Mouse (Mus musculus) duodenum, adult 2 months (tissue): Measurements from ENCODE around the gene Rom1. TPM values are rescaled to one million over a fixed set of nuclear protein-coding genes. Genes with fewer than 3 reads are reported as not detected.

ENCODE experiments used
- polyA plus RNA-seq: library from polyadenylated mRNA; depleted of rRNA; stranded (reverse); fragments of >200 nt; gene quantifications from 2 replicates; pipeline ENCODE4 v1.2.3, GENCODE M21; 2012; ENCODE audit warnings: low replicate concordance; rRNA removed

Gene Rom1
- polyA plus RNA-seq, result 15.7 and 17.8 TPM in 2 replicates

DNA sequence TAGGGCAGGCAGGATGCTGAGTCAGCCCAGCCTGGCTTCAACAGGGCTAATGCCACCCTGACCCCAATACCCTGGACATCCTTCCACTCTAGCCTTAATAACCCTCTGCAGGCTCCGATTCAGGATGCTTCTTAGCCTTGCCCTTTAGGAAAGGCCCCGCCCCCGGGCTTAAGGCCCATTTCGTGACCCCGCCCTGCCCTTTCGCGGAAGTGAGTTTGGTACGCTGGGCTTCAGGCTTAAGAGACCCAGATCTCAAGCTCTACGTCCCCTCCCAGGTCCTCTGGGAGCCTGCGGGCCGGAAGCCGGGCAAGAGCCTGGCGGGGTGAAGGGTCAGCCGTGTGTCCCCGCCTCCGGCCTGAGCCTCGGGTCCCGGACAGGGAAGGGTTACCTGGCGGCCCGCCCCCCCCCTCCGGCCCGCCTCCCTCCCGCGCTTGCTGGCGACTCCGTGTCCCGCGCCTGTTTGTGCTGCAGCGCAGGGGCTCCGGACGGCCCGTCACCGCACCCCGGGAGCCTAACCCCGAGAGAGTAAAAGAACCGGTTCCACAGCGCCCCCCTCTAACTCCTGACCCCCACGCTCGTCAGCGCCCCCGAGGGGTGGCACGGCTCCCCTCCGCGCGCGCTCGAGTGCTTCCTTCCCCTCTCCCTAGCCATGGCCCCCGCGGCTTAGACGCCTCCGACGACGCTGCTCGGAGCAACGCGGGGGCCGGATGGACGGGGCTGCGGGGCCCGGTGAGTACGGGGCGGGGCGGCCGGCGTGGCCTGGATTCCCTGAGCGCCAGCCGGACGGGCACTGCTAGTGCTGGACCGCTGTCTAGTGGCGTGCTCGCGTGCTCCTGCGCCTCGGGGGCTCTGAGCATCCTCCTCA is at the start of gene Rom1, which contains the start of gene Eml3:
Gene Rom1, minus strand, starts transcription at position 133 of the 865 bp plus-strand sequence.
Gene Eml3, plus strand, starts transcription at position 329 of the 865 bp plus-strand sequence.

DNA sequence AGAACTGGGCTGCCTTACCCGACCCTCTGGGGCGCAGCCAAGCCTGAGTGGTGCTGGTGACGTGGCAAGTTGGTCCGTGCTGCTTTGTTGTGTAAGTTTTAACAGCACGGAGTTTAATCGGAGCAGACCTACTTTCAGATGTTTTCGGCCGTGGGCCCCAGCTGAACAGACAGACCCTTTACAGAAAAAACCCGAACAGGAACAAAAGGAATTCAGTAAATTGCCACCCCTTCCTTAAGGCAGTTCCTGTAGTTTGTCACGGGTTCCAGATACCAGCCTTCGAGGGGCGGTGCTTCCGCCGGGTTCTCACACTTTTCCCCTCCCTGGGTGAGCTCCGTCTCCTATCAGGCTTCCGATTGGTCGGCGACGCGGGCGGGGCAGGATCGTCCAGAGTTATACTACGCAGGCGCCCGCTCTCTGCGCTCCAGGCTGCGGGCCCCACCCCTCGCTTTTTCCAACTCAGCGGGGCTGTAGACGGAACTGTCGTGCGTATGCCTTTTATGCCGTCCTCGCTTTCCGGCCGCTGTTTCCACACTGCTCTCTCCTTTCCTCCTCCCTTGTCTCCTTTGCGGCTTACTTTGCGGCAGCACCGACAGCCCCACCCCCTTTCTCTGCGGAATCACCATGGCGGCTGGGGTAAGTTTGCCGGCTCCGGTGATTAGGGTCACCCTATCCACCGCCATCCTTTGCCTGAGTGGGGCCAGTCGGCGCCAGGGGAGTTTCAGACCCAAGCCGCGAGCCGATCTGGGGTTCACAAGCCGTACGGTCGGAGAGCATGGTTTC is 37.6 kb upstream of the Rom1 start, which contains the start of gene Eef1g:
Gene Eef1g, plus strand, starts transcription at position 452 of the 783 bp plus-strand sequence.

DNA sequence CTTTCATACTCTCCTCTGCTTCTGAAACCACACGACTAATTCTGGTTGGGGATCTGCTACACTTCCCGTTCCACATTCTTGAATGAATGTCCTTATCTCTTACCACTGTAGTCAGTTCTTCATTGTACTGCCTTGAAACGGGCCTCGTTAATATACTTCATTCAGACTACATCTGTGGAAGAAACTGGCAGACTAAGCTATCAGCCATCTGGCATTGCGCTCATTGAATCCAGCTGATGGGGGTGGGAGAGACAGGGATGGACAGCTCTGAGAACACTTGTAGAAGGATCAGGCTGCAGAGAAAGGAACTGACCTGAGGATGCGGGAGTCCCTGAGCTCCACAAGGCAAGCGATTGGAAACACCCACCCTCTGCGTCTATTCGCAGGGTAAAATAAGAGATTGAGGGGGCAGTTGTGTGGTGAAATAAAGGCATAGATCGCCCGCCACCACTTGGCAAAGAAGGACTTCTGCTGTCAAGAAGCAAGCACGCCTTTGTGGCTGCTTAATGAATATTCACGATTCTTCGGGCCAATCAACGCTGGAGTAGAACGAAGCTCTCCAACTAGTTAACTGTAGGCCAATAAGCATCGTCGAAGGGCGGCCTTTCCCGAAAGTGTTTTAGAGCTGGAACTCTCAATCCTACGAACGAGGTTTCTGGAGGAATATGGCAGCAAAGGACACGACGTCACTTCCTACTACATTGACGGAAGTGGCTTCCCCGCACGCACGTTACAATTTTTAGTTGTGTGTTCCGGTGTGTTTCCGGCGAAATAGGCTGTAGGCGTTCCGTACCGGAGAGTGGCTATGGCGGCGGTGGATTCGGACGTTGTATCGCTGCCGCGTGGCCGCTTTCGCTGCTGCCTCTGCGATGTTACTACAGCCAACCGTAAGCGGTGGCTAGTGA is 24.2 kb upstream of the Rom1 start, which contains the start of gene Tut1:
Gene Tut1, plus strand, starts transcription at position 713 of the 905 bp plus-strand sequence.

DNA sequence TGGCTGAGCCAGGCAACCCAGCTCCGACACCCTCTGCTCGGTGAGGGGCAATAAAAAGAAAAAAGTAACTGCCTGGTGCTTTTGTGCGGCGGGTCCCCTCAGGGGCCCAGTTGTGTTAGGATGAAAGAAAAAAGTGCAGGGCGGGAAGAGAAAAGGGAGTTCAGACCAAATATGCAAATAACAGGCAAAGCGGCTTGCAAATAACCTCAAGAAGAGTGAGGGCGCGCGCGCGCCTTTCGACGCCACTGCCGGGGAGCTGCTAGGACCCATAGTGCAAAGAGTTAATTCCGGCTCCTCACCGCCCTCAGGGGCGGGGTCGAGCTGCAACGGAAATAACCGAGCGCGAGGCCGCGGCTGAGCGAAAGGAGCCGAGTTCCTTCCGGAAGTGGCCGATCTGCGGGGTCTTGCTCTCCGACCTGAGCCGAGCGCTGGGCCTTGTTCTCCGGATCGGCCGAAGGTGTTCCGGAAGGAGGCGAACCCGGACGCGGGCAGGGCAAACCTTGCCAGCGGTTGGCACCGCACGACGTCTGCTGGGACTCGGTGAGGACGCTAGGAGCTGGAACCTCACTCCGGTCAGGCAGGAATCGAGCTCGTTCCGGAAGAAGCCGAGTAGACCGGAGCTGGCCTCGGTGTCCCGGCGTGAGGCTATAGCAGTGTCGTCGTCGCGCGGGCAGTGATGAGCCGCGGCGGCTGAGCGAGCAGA is 12.5 kb upstream of the Rom1 start, which contains the start of gene Mta2:
Gene Mta2, plus strand, starts transcription at position 361 of the 703 bp plus-strand sequence.

DNA sequence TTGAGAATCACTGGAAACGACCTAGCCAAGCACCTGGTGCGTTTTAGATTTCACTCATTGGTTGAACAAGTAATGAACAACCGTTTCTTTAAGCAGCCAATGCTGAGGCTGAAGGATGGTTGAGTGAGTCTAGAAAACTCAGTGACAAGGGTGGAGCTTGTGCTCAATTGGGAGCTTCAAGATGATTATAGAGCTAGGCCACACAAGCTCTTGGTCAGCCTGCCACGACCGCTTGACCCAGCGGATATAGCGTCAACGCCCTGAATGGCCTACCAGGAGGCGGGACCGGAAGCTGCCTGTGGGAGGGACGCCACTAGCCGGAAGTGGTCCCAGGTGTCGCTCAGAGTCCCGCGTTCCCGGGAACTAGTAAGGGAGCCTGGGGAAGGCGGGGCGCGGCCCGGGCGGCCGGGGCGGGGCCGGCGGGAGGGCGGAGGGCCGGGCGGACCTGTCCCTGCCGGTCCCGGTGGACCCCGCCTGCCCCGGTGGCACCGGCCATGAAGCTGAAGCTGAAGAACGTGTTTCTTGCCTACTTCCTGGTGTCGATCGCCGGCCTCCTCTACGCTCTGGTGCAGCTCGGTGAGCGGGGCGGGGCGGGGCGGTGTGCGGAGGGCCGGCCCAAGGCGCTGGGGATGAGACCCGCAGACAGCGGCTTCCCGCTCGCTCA is 9.0 kb downstream of the Rom1 start, which contains the start of gene B3gat3:
Gene B3gat3, plus strand, starts transcription at position 302 of the 664 bp plus-strand sequence.

DNA sequence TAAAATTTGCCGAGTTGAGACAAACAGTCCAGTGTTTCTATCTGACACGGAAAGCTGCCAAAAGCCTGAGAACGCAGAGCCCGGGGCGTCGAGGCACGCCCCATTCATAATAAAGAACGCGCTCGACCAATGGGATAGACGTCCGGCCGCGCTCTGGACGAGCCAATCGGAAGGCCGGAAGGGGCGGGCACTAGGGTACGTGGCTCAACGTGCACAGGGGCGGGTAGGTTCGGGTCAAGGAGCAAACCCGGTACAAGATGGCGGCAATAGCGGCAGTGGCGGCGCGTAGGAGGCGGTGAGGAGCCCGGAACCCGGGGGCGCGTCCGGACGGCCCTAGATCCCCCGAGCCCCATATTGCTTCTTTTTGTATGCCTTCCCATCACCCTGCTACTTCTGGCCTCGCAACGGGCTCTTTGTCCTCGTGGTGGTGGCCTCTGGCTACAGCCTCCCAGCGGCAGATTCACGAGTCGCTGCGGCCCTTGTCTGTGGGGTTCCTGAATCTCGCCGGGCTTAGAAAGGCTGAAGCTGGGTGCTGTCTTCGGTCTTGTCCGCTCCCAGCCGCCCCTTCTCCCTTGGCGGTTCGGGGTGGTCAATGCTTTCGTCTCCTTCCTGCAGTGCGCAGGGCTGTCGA is 31.2 kb downstream of the Rom1 start, which contains the start of gene Ganab:
Gene Ganab, plus strand, starts transcription at position 207 of the 631 bp plus-strand sequence.

DNA sequence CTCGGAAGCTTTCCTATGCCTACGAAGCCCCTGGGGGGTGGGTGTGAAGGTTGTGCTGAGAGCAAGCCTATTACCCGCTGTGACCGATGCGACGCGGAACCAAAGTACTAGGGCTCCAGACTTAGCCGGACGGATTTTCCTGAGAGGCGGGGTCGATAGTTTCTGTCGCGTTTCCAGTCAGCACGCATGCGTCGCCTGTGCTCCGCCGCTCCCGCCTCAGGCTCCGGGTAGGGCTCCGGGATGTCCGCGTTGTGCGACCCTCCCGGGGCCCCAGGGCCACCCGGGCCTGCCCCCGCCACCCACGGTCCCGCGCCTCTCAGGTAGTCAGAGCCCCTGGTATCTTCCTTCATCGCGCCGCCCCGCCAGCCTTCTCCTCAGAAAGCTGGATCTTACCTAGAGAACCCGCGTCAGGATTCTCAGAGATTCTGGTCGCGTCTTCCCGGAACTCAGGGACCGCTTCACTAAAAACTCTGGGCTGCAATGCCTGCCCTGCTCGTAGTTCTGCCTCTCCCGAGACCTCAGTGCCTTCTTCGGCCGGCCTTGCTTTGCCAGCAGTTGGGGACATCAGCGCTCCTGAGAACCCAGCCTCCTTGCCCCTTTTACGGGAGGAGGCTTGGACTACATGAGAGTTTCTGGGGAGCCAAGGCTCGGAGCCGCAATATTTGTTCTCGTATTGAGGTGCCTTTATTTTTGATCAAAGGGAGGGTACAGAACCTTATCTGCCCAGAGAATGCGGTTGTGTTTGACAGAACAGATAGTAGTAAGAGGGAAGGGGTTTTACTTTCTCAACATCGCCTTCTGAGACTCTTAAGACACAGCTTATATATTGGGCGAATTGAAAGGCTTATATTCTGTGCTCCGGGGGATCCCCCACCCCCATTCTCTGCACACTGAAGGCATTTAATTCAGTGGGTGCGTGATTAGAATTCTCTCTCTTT is 36.1 kb downstream of the Rom1 start, which contains the start of gene Ints5:
Gene Ints5, plus strand, starts transcription at position 177 of the 938 bp plus-strand sequence.

DNA sequence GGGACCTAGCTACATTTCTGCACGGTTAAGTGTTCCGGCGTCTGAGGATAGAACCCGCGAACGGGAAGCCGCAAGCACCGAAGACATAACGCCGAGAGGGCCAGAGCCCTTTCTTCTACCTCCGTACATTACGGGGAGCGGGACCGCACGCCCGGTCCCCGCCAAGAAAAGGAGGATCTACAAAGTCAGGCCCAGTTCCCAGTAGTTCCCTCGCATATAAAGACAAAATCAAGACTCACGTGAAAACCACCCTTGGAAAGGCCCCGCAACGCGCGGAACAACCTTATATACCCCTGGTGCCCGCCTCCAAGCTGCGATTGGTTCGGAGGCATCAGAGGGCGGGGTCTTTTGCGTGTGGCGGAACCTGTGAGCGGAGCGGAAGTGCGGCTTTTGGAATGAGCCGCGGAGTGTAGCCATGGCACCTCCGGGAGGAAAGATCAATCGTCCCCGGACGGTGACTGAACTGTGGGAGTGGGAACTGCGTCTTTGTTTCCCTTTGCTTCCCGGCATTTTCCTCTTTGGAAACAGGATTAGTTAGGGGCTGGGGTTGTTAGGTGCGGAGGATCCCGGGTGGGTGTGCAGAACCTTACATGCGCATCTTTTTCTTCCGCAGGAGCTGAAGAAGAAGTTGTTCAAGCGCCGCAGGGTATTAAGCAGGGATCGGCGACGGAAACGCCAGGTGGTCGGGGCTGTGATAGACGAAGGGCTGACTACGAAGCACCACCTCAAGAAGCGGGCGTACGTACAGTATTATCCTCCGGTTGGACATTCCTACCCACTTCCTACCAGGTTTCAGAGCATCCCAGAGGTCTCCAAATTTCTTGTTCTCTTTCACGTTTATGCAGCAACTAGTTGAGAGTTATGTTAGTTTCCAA is 40.4 kb downstream of the Rom1 start, which contains the start of the genes 1810009A15Rik and Gm49416:
Gene 1810009A15Rik, plus strand, starts transcription at position 343 of the 875 bp plus-strand sequence.
Gene Gm49416, plus strand, starts transcription at position 416 of the 875 bp plus-strand sequence.

DNA sequence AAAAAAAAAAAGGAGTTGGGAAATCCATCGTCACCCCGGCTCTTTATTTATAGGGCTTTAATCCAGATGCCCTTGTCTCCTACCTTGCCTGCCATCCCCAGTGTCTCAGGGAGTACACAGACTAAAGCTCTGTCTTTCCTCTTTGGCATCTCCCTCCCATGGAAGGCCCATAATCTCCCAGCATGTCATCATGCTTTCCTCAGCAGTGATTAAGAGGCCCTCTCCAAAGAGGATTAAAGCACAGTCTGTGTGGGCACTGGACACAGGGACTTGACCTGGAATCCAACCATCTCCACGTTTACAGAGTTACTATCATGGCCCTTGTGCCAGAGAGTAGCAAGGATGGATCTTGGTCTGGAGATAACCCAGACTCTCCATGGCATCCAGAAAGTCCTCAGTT is 45.5 kb downstream of the Rom1 start, which contains the start of the genes Lbhd1 and Gm49403:
Gene Lbhd1, plus strand, starts transcription at position 117 of the 400 bp plus-strand sequence.
Gene Gm49403, plus strand, starts transcription at position 315 of the 400 bp plus-strand sequence.

DNA sequence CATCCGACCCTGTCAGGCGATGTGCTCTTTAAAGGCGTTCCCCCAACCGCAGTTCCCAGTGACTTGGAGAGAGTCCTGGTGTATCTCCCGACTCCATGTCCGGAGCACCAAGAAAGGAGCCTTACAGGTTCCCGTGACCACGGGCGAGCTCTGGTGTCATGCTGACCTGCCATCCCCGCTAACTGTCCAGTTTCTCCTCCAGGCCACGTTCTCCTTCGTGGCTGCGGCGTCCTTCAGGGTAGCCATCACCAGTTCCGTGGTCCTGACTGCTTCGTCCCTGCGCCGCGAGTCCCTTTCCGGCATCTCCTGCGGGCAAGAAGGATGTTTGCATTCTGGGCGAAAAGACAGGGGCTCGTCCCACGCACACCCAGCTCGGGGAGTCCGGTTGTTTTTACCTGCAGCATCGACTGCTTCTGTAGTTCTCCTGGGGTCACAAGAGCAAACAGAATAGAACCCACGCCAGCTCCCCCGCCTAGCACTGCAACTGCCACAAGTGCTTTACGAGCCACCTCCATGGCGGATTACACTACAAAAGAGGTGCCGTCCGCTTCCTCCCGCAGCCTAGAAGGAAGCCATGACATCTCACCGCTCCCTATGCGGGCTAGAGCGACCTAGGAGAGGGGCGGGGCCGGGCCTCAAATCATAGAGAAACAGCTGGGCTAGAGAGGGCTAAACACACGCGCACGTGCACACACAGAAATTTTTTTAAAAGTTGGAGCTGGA is 48.7 kb downstream of the Rom1 start, which contains the start of gene Uqcc3:
Gene Uqcc3, minus strand, starts transcription at position 613 of the 723 bp plus-strand sequence.

Other genes starting within 250 kb of the Rom1 start
- gene Slc3a2, start 206.0 kb downstream of the Rom1 start, polyA plus RNA-seq, result 127 and 449 TPM in 2 replicates
- gene Wdr74, start 193.5 kb downstream of the Rom1 start, polyA plus RNA-seq, result 12.4 and 17.1 TPM in 2 replicates
- gene 1700092M07Rik, start 188.6 kb downstream of the Rom1 start, polyA plus RNA-seq, result not detected in 2 replicates
- 54.0 and 56.6 TPM in 2 replicates for gene Stx5a, start 187.9 kb downstream of the Rom1 start, polyA plus RNA-seq
- gene Nxf1, start 172.3 kb downstream of the Rom1 start, polyA plus RNA-seq, result 22.0 and 28.9 TPM in 2 replicates
- 147 and 196 TPM in 2 replicates for gene Tmem223, start 158.4 kb downstream of the Rom1 start, polyA plus RNA-seq
- gene Tmem179b, start 154.9 kb downstream of the Rom1 start, polyA plus RNA-seq, result 107 and 114 TPM in 2 replicates
- gene Taf6l, start 142.9 kb downstream of the Rom1 start, polyA plus RNA-seq, result 6.5 and 12.9 TPM in 2 replicates
- gene Polr2g, start 130.8 kb downstream of the Rom1 start, polyA plus RNA-seq, result 12.3 and 13.7 TPM in 2 replicates
- gene Zbtb3, start 126.8 kb downstream of the Rom1 start, polyA plus RNA-seq, result 0.99 and 1.2 TPM in 2 replicates
- 3.4 and 8.2 TPM in 2 replicates for gene Ttc9c, start 110.0 kb downstream of the Rom1 start, polyA plus RNA-seq
- 7.7 and 10.3 TPM in 2 replicates for gene Hnrnpul2, start 109.3 kb downstream of the Rom1 start, polyA plus RNA-seq
- gene AC129217.1, start 99.6 kb downstream of the Rom1 start, polyA plus RNA-seq, result 2.3 TPM in 1 of 2 replicates, not detected in the other
- gene Bscl2, start 91.9 kb downstream of the Rom1 start, polyA plus RNA-seq, result 88.6 and 106 TPM in 2 replicates
- 0.63 and 1.1 TPM in 2 replicates for gene Gng3, start 90.2 kb downstream of the Rom1 start, polyA plus RNA-seq
- 0.41 and 0.53 TPM in 2 replicates for gene Lrrn4cl, start 78.6 kb downstream of the Rom1 start, polyA plus RNA-seq
- gene Ubxn1, start 57.9 kb downstream of the Rom1 start, polyA plus RNA-seq, result 81.5 and 127 TPM in 2 replicates
- 8.7 and 9.9 TPM in 2 replicates for gene Uqcc3, start 48.4 kb downstream of the Rom1 start, polyA plus RNA-seq
- gene Lbhd1, start 45.6 kb downstream of the Rom1 start, polyA plus RNA-seq, result 0.25 and 0.41 TPM in 2 replicates
- not detected in 2 replicates for gene Gm49403, start 45.4 kb downstream of the Rom1 start, polyA plus RNA-seq
- gene 1810009A15Rik, start 40.5 kb downstream of the Rom1 start, polyA plus RNA-seq, result 4.2 and 6.4 TPM in 2 replicates
- not detected in 2 replicates for gene Gm49416, start 40.4 kb downstream of the Rom1 start, polyA plus RNA-seq
- 16.7 and 22.1 TPM in 2 replicates for gene Ints5, start 36.4 kb downstream of the Rom1 start, polyA plus RNA-seq
- 55.3 and 67.9 TPM in 2 replicates for gene Ganab, start 31.3 kb downstream of the Rom1 start, polyA plus RNA-seq
- gene B3gat3, start 9.0 kb downstream of the Rom1 start, polyA plus RNA-seq, result 78.8 and 91.5 TPM in 2 replicates
- 32.1 and 32.8 TPM in 2 replicates for gene Eml3, start 196 bp upstream of the Rom1 start, polyA plus RNA-seq
- gene Mta2, start 12.5 kb upstream of the Rom1 start, polyA plus RNA-seq, result 15.3 and 15.4 TPM in 2 replicates
- gene Tut1, start 24.5 kb upstream of the Rom1 start, polyA plus RNA-seq, result 12.7 and 15.2 TPM in 2 replicates
- gene Eef1g, start 37.7 kb upstream of the Rom1 start, polyA plus RNA-seq, result 66.9 and 98.4 TPM in 2 replicates
- 3.3 and 9.9 TPM in 2 replicates for gene Ahnak, start 59.9 kb upstream of the Rom1 start, polyA plus RNA-seq
- gene Scgb1a1, start 158.6 kb upstream of the Rom1 start, polyA plus RNA-seq, result not detected in 2 replicates
- 0.08 and 1.2 TPM in 2 replicates for gene Asrgl1, start 206.3 kb upstream of the Rom1 start, polyA plus RNA-seq